Mouse (Mus musculus) G1E (cell line): ENCODE data around the gene Bcl2l14. TPM values are rescaled to one million over a fixed set of nuclear protein-coding genes. Genes with fewer than 3 reads are reported as not detected.

ENCODE experiments used
- ATAC-seq: 2 replicates; pipeline ENCODE4 v1.8.0; 2016; ENCODE audit warnings: mild to moderate bottlenecking; ENCODE audit not compliant: insufficient number of reproducible peaks, poor library complexity, low FRiP score, severe bottlenecking; ENCODE audit errors: extremely low read depth
- DNase-seq: peaks from one replicate; pipeline ENCODE4 v3.0.0; 2012; ENCODE audit warnings: low spot score
- H3K27me3 ChIP-seq: 2 replicates; pipeline ENCODE4 v1.6.1; 2012; ENCODE audit warnings: mild to moderate bottlenecking, low read length, inconsistent platforms; ENCODE audit not compliant: insufficient read depth
- H3K36me3 ChIP-seq: replicated peaks from 2 replicates; pipeline ENCODE3; 2012; ENCODE audit warnings: mild to moderate bottlenecking, inconsistent platforms
- H3K4me1 ChIP-seq: 2 replicates; pipeline ENCODE4 v1.6.1; 2012; ENCODE audit warnings: low read depth, low read length, inconsistent platforms, mixed read lengths; ENCODE audit not compliant: insufficient read depth
- H3K4me3 ChIP-seq: 2 replicates; pipeline ENCODE4 v1.5.1; 2012; ENCODE audit warnings: low read depth, mild to moderate bottlenecking, inconsistent platforms, low read length, moderate library complexity, mixed read lengths
- H3K9me3 ChIP-seq: replicated peaks from 2 replicates; pipeline ENCODE4 v1.6.1; 2012; ENCODE audit warnings: inconsistent platforms
- CTCF ChIP-seq: IDR thresholded peaks from 2 replicates; pipeline ENCODE4 v1.5.1; 2012; ENCODE audit warnings: low read depth, low read length, inconsistent platforms, mixed read lengths
- GATA1 ChIP-seq: IDR thresholded peaks from 2 replicates; pipeline ENCODE4 v1.6.1; 2012; ENCODE audit warnings: borderline replicate concordance, low read length, inconsistent platforms, mixed read lengths
- GATA2 ChIP-seq: IDR thresholded peaks from 2 replicates; pipeline ENCODE4 v1.6.1; 2012; ENCODE audit warnings: low read depth, low read length, inconsistent platforms, borderline replicate concordance
- POLR2AphosphoS5 ChIP-seq: IDR thresholded peaks from 2 replicates; pipeline ENCODE4 v1.6.1; 2012; ENCODE audit warnings: low read depth, low read length, inconsistent platforms; ENCODE audit not compliant: insufficient replicate concordance
- TAL1 ChIP-seq: conservative IDR thresholded peaks from 2 replicates; pipeline ENCODE4 v1.6.1; 2012; ENCODE audit warnings: low read depth, low read length, inconsistent platforms, mixed read lengths
- polyA plus RNA-seq: library from polyadenylated mRNA; stranded (reverse); fragments of >175 nt; gene quantifications from 2 replicates; pipeline ENCODE4 v1.2.3, GENCODE M21; 2012
- total RNA-seq, 2 experiments: library from RNA; stranded (forward) in 1 of 2; stranded (reverse) in 1 of 2; fragments of 200-1000 nt in 1 of 2; fragments of >200 nt in 1 of 2; fragmentation: Nextera tagmentation in 1 of 2; gene quantifications; 2 replicates each; pipeline ENCODE4 v1.2.3; 2014 to 2017

Gene Bcl2l14
- total and polyA plus RNA-seq, 3 experiments = 0.71 TPM; not detected in 2

- no peak for DNase-seq
- no peak overlapping the region for H3K4me3 ChIP-seq
- H3K4me1 ChIP-seq = no peaks in the 10 kb centered on the region
- TF ChIP-seq GATA2 (no peak), CTCF (no peak), TAL1 (no peak), GATA1 (no peak), POLR2AphosphoS5 (no peak)
- ATAC-seq = no peak
- H3K36me3 ChIP-seq = no peaks in the 10 kb centered on the region
- H3K9me3 ChIP-seq = no peaks in the 10 kb centered on the region
- peaks cover 9% of the 10 kb centered on the region for H3K27me3 ChIP-seq
Observed at GRCm38 (mm10) chr6:134381462-134381861, 14.7 kb upstream of the Bcl2l14 start.

GRCm38 (mm10) chr6:134385931-134386330 lies 10.2 kb upstream of the Bcl2l14 start:
- Histone ChIP-seq H3K9me3 (no peaks in the 10 kb centered on the region), H3K27me3 (peaks cover 9% of the 10 kb centered on the region), H3K36me3 (no peaks in the 10 kb centered on the region), H3K4me1 (no peaks in the 10 kb centered on the region), H3K4me3 (no peak overlapping the region)
- DNase-seq = no peak
- no peak for ATAC-seq
- TF ChIP-seq GATA1 = no peak
- TF ChIP-seq POLR2AphosphoS5 = no peak
- no peak for TF ChIP-seq TAL1
- no peak for TF ChIP-seq GATA2
- TF ChIP-seq CTCF = no peak

GRCm38 (mm10) chr6:134387396-134387795 lies 8.7 kb upstream of the Bcl2l14 start:
- no peak for ATAC-seq
- no peak for DNase-seq
- Histone ChIP-seq H3K27me3 (peaks cover 9% of the 10 kb centered on the region), H3K9me3 (no peaks in the 10 kb centered on the region), H3K4me3 (no peak overlapping the region), H3K4me1 (no peaks in the 10 kb centered on the region), H3K36me3 (no peaks in the 10 kb centered on the region)
- TF ChIP-seq POLR2AphosphoS5 (no peak), CTCF (no peak), TAL1 (no peak), GATA2 (no peak), GATA1 (no peak)

- no peak for ATAC-seq
- H3K4me3 ChIP-seq = no peak overlapping the region
- H3K9me3 ChIP-seq = no peaks in the 10 kb centered on the region
- H3K4me1 ChIP-seq = no peaks in the 10 kb centered on the region
- H3K36me3 ChIP-seq = no peaks in the 10 kb centered on the region
- no peak for DNase-seq
- peaks cover 6% of the 10 kb centered on the region for H3K27me3 ChIP-seq
- TF ChIP-seq CTCF = no peak
- TF ChIP-seq TAL1 = no peak
- no peak for TF ChIP-seq GATA2
- TF ChIP-seq POLR2AphosphoS5 = no peak
- TF ChIP-seq GATA1 = no peak
Observed at GRCm38 (mm10) chr6:134388424-134389110, 7.6 kb upstream of the Bcl2l14 start.

GRCm38 (mm10) chr6:134389248-134389891 lies 6.7 kb upstream of the Bcl2l14 start:
- Histone ChIP-seq H3K4me1 (no peaks in the 10 kb centered on the region), H3K36me3 (no peaks in the 10 kb centered on the region), H3K27me3 (peaks cover 9% of the 10 kb centered on the region), H3K4me3 (no peak overlapping the region), H3K9me3 (no peaks in the 10 kb centered on the region)
- DNase-seq (peak; percentile 31), ATAC-seq (no peak; the same call in 1 of the 2 replicates)
- TF ChIP-seq POLR2AphosphoS5 (no peak), GATA2 (no peak), CTCF (peak; percentile 69)

- Histone ChIP-seq H3K4me1 (no peaks in the 10 kb centered on the region), H3K4me3 (no peak overlapping the region), H3K9me3 (no peaks in the 10 kb centered on the region), H3K27me3 (peaks cover 6% of the 10 kb centered on the region), H3K36me3 (no peaks in the 10 kb centered on the region)
- DNase-seq (no peak), ATAC-seq (no peak)
- no peak; the same call in 1 of the 2 replicates for TF ChIP-seq CTCF
- TF ChIP-seq GATA1 = no peak
- TF ChIP-seq POLR2AphosphoS5 = no peak
- no peak for TF ChIP-seq GATA2
- TF ChIP-seq TAL1 = no peak
Observed at GRCm38 (mm10) chr6:134389917-134390316, 6.2 kb upstream of the Bcl2l14 start.
